Mouse (Mus musculus) limb, embryonic 14.5 days (tissue): ENCODE data around the gene Ubald2. TPM values are rescaled to one million over a fixed set of nuclear protein-coding genes. Genes with fewer than 3 reads are reported as not detected.

Source experiments
- ATAC-seq: fragments of 200-750 bp; cut with Nextera tagmentation; 2 replicates; pipeline ENCODE4 v1.8.0; 2017; ENCODE audit warnings: low read depth, moderate number of reproducible peaks, moderate TSS enrichment; ENCODE audit not compliant: low FRiP score
- DNase-seq: peaks from one replicate; pipeline ENCODE4 v3.0.0-alpha.2; 2015; ENCODE audit warnings: low spot score
- H3K27ac ChIP-seq: fragments of 300-500 bp; sonication (generic); replicated peaks from 2 replicates; pipeline ENCODE4 v1.5.1; 2014; ENCODE audit warnings: low read depth, mild to moderate bottlenecking, low read length, moderate library complexity, mixed read lengths
- H3K27me3 ChIP-seq: fragments of 300-500 bp; sonication (generic); 2 replicates; pipeline ENCODE4 v1.6.1; 2014; ENCODE audit warnings: low read length, mixed read lengths; ENCODE audit not compliant: control insufficient read depth, insufficient read depth
- H3K36me3 ChIP-seq: fragments of 300-500 bp; sonication (generic); 2 replicates; pipeline ENCODE4 v1.6.1; 2014; ENCODE audit warnings: mild to moderate bottlenecking, low read length, moderate library complexity, mixed read lengths; ENCODE audit not compliant: control insufficient read depth, insufficient read depth
- H3K4me1 ChIP-seq: fragments of 300-500 bp; sonication (generic); 2 replicates; pipeline ENCODE4 v1.6.1; 2014; ENCODE audit warnings: antibody characterized with exemption, low read length, mixed read lengths; ENCODE audit not compliant: control insufficient read depth, insufficient read depth
- H3K4me2 ChIP-seq: fragments of 300-500 bp; sonication (generic); replicated peaks from 2 replicates; pipeline ENCODE4 v1.6.1; 2014; ENCODE audit warnings: low read depth, mild to moderate bottlenecking, low read length, moderate library complexity; ENCODE audit not compliant: severe bottlenecking
- H3K4me3 ChIP-seq: fragments of 300-500 bp; sonication (generic); replicated peaks from 2 replicates; pipeline ENCODE4 v1.5.1; 2014; ENCODE audit warnings: low read length
- H3K9ac ChIP-seq: fragments of 300-500 bp; sonication (generic); 2 replicates; pipeline ENCODE4 v1.6.1; 2014; ENCODE audit warnings: mild to moderate bottlenecking, low read depth, low read length, moderate library complexity; ENCODE audit not compliant: severe bottlenecking
- H3K9me3 ChIP-seq: fragments of 300-500 bp; sonication (generic); 2 replicates; pipeline ENCODE4 v1.6.1; 2016; ENCODE audit warnings: low read length; ENCODE audit not compliant: control insufficient read depth
- POLR2A ChIP-seq: fragments of 200-500 bp; IDR thresholded peaks from 2 replicates; pipeline ENCODE4 v1.8.0; 2012; ENCODE audit warnings: inconsistent platforms, mild to moderate bottlenecking, moderate library complexity, borderline replicate concordance; ENCODE audit not compliant: insufficient read depth, insufficient read length; ENCODE audit errors: extremely low read depth
- WGBS: fragments of 180-500 bp; shearing (Covaris S2); extraction: QIAGEN DNeasy Blood & Tissue Kit; methylation state at CpG from one replicate; pipeline ENCODE4 v1.1.7; 2014; 5-methylcytosine and 5-hydroxymethylcytosine counted together
- polyA plus RNA-seq, 2 experiments: library from polyadenylated mRNA; depleted of rRNA in 1 of 2; stranded (reverse) in 1 of 2; unstranded in 1 of 2; fragments of >200 nt; fragmentation: Nextera tagmentation in 1 of 2; extraction: Ambion mirVana in 1 of 2; gene quantifications; 2 replicates each; pipeline versions ENCODE4 v1.2.1 to v1.2.3; 2012 to 2014

Ubald2 gene
- polyA plus RNA-seq, 2 experiments = 46.2 to 131 TPM

DNA sequence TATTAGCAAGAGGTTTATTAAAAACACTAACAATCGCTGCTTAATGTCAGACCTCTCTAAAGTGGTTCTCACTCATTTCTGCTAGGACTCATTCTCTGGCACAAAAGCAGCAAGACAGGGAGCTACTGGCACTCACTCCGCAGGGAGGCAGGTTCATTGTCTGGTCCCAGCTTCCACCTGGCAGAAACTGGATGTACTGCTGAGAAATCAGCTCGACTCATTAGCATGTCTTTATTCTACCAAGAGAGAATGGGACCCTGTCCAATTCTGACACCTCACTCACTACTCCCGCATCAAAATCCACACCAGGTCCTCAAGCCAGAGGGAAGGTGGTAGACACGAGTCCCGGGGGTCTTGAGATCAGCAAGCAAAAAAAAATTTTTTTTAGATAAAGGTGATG, 22.3 kb upstream of the Ubald2 start:
- Histone ChIP-seq H3K36me3 (no peaks in the 10 kb centered on the region), H3K27ac (no peak overlapping the region), H3K4me1 (peaks cover 16% of the 10 kb centered on the region), H3K9me3 (no peaks in the 10 kb centered on the region), H3K9ac (no peak overlapping the region), H3K4me3 (peak overlapping the region; percentile 78), H3K4me2 (peak overlapping the region; percentile 100), H3K27me3 (no peaks in the 10 kb centered on the region)
- TF ChIP-seq POLR2A = no peak
- ATAC-seq = no peak
- WGBS = 19% methylated on average over 6 of the region's 6 CpGs
- DNase-seq = no peak

DNA sequence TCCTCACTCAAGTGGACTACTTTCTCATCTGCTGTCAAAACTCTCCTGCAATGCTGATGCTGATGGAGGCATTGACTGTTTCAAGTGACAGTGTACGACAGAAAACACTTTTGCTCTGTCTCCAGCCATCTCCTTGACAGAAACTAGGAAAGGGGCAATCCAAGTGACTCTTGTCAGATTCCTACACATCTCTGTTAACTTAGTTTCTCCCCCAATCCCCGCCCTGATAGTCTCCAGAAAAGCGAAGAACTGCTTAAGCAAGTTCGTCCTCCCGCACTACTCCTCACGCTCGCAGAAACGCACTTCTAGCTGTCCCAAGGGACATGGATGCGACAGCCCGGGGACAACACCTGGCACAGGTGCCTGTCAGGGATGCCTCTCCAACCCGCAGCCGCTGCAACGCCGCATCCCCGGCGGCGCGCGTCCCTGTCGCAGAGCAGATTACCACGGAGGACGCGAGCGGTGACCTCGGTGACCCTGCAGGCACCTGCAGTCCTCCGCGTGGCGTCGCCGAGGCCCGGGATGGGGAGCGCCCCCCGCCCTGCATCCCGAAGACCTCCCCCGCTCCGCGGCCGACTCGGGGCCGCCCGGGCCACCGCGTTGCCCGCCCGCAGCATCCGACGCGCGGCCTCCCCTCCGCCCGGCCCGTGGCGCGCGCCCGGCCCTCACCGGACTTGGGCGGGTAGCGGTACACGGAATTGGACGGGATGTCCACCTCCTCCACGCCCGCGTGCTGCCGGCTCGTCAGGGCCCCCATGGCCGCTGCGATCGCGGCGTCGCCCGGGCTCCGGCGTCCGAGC, 21.7 kb upstream of the Ubald2 start:
- ATAC-seq = peak; percentile 21; the same call in 1 of the 2 replicates

DNA sequence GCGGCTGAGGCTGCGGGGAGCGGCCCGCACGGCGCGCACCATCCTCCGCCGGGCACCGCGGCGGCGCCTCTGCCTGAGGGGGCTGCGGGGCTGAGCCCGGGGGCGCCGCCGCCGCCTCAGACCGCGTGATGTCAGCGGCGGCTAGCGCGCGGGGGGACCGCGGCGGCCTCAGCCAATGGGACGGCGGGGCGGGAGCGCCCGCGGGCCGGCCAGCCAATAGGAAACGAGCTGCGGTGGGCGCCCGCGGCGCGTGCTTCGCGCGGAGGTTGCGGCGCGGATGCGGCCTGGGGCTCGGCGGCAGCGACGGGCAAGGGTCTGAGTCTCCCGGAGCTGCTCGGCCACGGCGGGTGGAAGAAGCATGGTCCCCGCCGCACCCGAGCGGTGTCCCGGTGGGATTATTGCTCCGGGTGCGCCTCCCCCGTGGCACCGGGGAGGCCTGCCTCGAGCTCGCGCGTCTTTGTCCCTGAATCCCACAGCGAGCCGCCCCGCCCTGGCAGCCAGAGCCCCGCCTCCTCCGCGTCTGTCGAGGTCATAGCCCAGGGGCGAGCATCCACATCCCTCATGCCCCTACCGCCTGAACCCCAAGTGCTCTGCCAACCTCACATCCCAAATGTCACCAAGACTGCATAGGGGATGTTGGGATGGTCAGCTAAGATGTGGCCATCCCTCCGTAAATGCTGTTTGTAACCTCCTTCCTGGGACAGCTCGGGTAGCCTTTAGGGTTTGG, 20.8 kb upstream of the Ubald2 start, which contains the start of gene Rnf157:
TSS of gene Rnf157 (minus strand) at position 129 of the 727 bp plus-strand sequence.
- 2% methylated on average over 58 of the region's 82 CpGs for WGBS
- H3K27me3 ChIP-seq = no peaks in the 10 kb centered on the region
- ATAC-seq = peak; percentile 97

More for the DNA sequence above, 21.7 kb upstream of the Ubald2 start:
- no peak for DNase-seq
- H3K4me3 ChIP-seq = peak overlapping the region; percentile 78
- no peaks in the 10 kb centered on the region for H3K9me3 ChIP-seq
- peaks cover 16% of the 10 kb centered on the region for H3K4me1 ChIP-seq
- 3% methylated on average over 41 of the region's 76 CpGs for WGBS
- 0 out of 2 replicates have a peak overlapping the region, but pooled peaks have one; percentile 13 for H3K27ac ChIP-seq
- peak overlapping the region; percentile 100 for H3K4me2 ChIP-seq
- no peak for TF ChIP-seq POLR2A
- H3K36me3 ChIP-seq = no peaks in the 10 kb centered on the region
- H3K9ac ChIP-seq = peak overlapping the region; percentile 83
- no peaks in the 10 kb centered on the region for H3K27me3 ChIP-seq

DNA sequence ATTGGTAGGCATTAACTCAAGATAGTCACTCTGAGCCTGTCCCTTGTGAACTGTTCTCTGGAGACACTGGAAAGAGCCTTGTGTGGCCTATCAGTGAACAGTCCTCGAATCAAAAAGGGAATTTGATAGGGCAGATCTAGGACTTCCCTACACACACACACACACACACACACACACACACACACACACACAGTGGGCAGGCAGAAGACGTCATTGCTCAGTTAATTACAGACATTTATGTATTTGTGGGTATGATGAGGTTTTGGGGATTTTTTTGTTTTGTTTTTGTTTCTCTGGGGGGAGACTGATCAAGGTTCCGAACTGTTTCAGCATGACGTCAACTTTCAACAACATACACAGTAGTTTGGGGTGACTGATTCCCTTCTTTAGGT, 20.3 kb upstream of the Ubald2 start:
- Histone ChIP-seq H3K4me2 (peak overlapping the region; percentile 100), H3K4me3 (peak overlapping the region; percentile 78), H3K9me3 (no peaks in the 10 kb centered on the region), H3K4me1 (peaks cover 21% of the 10 kb centered on the region), H3K36me3 (no peaks in the 10 kb centered on the region), H3K27ac (no peak overlapping the region), H3K27me3 (no peaks in the 10 kb centered on the region), H3K9ac (peak overlapping the region; percentile 83; the same call in 1 of the 2 replicates)
- WGBS = 73% methylated on average over 4 of the region's 4 CpGs
- DNase-seq = no peak
- no peak for ATAC-seq
- no peak for TF ChIP-seq POLR2A

More for the DNA sequence above, 20.8 kb upstream of the Ubald2 start, which contains the start of gene Rnf157:
- TF ChIP-seq POLR2A = 0 out of 2 replicates have a peak, but pooled peaks have one; percentile 48
- peaks cover 17% of the 10 kb centered on the region for H3K4me1 ChIP-seq
- peak within 1 kb of the TSS; percentile 58; the same call in 1 of the 2 replicates for H3K27ac ChIP-seq
- H3K9me3 ChIP-seq = no peaks in the 10 kb centered on the region
- H3K9ac ChIP-seq = peak within 1 kb of the TSS; percentile 83
- H3K4me3 ChIP-seq = peak within 1 kb of the TSS; percentile 78
- peak; percentile 78 for DNase-seq
- no peaks in the 10 kb centered on the region for H3K36me3 ChIP-seq
- peak within 1 kb of the TSS; percentile 100 for H3K4me2 ChIP-seq

DNA sequence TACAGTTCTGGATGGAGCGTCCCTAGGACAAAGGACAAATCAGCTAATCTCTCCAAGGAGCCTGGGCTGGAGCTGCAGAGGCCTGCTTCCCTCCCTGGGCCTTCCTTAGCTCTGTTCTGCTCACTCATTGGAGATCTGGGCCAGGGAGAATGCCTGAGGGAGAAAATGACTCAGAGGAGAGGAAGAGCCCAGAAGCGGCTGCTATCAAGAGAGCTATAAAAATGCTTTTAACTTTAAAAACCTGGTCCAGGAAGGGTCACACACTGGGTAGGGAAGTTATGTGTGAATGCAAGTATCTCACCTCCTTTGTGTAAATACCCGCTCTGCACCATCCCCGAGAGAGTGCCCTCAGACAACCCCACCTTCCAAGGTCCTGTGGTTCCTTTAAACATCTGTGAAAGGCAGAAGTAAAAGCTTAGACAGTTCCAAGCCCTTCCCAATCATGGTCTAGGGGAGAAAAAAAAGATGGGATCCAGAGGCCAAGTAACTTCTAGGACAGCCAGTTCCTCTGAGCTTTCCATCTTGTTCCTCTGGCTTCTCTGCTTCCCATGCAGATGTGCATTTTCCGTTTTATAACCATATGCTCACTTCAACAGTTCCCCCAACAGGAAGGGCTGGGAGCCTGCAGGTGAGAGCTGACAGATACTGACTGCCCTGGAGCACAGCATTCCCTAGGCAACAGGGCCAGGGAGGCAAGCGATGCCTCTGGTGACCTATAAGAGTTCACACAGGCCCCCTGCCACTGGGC, 17.5 kb upstream of the Ubald2 start:
- Histone ChIP-seq H3K4me3 (no peak overlapping the region), H3K9ac (no peak overlapping the region), H3K27ac (no peak overlapping the region), H3K27me3 (no peaks in the 10 kb centered on the region), H3K36me3 (no peaks in the 10 kb centered on the region), H3K9me3 (no peaks in the 10 kb centered on the region), H3K4me1 (peaks cover 25% of the 10 kb centered on the region), H3K4me2 (no peak overlapping the region)
- DNase-seq (no peak), ATAC-seq (no peak)
- no peak for TF ChIP-seq POLR2A
- 54% methylated on average over 6 of the region's 6 CpGs for WGBS
